Mouse (Mus musculus) ovary, postnatal 36 days (tissue): Measurements from ENCODE around the gene Plxna1.
A peak's percentile ranks its signal among the peaks of the same experiment; 100 is the strongest.

Source experiments
- DNase-seq: peaks from one replicate; pipeline ENCODE4 v3.0.0; 2022; ENCODE audit warnings: low spot score, mixed read lengths

Plxna1 gene

DNA sequence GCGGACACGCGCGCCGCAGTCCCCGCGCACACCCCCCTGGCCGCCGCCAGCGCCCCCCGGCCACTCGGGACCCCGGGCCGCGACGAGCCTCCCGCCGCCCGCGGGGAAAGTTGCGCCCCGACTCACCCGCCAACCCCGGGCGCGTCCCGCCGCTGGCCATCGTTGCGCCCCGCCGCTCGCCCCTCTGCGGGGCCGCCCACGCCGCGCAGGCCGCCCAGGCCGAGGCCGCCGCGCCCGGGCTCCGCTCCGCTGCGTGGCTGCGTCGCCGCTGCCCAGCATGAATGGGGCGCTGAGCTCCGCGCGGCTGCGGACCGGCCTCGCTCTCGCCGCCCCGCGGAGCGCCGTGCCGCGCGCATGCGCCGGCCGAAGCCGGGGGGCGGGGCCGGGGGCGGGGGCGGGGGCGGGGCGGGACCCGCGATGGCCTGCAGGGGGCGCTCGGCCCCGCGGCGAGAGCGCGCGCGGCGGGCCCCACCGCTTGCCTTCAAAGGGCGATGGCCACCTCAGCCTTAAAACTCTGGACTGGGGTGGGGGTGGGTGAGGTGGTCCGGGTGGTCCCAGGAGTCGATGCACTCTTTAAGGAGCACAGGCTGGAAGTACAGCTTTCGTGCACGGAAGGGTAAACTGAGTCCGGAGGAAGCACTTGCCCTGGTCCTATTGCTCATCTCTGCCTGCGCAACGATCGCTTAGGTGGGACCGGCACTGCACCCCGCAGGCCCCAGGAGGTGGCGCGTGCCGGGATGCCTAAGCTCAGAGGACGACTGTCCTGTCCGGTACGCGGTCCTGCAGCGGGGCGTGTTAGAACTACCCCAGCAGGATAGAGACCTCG lies at the start of gene Plxna1:
Plxna1 (minus strand) TSS at position 340 of the 826 bp plus-strand sequence.
- DNase-seq = peak; percentile 73

DNA sequence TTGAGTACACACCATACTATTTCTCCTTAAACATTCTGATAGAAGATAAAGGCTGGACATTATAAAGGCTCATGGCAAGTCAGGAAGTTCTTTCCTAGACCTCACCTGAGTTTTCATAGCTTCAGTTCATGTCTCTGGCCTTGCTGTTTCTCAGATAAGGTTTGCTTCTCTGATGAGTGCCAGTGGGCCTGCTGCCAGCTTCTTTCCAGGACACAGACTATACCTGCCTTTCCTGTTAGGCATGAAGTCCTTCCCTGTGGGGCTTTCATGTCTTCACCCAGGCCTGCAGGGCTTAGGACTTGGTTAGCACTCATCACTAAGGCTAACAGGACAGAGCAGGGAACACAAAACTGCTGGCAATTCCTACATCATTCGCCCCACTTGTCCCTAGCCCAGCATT lies 46.6 kb upstream of the Plxna1 start:
- DNase-seq = no peak

DNA sequence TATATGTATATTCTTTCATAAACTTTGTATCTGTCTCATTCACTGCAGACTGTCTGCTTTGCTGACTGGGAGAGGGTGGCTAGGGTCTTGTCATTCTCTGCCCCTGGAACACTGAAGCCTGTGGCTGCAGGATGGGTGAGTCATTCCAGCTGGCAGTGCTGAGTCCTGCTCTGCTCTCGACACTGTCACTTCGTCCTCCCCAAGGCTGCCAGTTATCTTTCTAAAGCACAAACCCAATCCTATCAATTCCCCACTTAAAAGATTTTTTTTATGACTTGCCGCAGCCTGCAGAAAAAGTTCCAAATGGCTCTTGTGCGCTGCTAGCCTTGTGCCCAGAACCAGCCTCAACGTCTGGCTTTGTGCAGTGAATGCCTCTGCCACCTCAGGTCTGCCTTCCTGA lies 45.8 kb upstream of the Plxna1 start:
- DNase-seq = no peak

DNA sequence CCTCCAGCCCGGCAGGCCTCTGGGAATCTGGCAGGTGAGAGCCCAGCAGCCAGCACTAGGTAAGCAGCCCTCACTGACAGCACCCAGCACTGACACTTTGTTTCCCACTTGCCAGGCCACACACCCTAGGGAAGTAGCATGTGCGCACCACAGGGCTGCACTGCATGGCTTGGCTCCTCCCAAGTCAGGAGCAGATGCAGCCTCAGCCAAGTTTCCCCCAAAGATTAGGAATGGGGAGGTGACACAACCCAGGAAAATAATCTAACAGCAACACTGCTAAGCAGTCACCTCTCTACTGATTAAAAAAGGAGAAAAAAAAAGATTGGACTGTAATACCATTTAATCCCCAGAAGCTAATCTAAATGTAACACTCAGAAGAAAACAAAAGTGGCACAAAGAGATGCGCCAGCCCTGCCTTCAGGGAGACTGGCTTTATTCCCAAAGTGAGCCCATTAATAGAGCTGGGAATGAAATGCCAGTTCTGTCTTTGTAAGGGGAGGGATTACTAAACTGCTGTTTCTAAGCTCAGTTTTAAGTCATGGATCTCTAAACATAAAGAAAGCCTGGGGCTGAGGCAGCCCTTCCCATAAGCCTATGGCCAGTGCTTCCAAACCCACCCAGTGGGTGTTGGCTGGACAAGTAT lies 44.9 kb upstream of the Plxna1 start:
- no peak for DNase-seq

DNA sequence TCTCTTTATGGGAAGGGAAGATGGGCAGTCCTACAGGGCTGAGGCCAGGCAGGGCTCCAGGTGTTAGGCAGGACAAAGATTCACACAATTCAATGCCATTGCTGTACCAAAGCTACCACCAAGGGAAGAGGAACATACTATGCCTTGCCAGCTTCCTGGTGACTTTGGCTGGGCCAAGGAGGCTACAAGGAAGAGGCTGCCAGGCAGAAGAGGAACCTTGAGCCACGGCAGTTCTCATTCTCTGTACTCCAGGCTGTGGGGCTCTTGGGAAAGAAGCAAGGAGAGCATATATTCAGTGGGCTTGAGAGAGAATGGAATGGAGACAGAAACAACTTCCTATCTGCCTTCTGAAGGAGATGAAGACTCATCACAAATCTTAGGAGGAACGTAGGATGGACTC lies 42.5 kb upstream of the Plxna1 start:
- DNase-seq = peak; percentile 12

GRCm38 (mm10) chr6:89403257-89404225 lies 41.1 kb upstream of the Plxna1 start:
- DNase-seq = no peak

- no peak for DNase-seq
Observed at GRCm38 (mm10) chr6:89402406-89402805, 40.0 kb upstream of the Plxna1 start.

DNA sequence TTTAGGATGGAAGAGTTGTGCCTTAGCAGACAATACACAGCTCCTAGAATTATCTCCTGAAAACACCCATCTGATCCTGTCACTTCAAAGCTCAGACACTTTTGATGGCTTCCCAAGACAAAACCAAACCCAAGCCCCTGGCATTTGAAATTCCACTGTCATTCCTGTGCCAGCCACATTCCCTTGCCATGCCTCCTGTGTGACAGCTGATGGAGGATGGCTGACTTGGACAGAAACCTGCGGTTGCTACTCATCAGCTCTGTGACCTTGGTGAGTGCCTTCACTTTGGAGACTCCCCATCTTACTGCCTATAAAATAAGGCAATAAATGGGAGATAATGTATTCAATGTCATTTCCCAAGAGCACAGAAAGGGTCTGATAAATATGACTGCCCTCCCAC lies 37.1 kb upstream of the Plxna1 start:
- DNase-seq = no peak

DNA sequence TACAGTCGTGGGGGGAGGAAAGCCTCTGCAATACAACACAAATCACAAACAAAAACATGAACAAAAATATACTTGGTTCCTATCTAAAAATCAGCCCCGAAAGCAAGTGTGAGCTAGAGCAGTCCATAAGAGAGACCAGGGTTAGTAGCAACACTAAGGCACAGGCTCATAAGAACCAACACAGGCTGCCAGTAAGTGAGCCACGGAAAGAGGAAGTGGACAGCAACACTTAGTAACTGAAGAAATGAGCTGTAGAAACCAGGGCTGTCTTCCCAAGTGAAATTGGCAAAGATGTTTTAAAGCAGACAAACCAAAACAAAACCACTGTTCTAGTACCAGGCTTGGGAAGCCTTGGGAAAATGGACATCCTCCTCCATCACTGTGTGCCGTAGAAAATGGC lies 35.5 kb upstream of the Plxna1 start:
- no peak for DNase-seq

DNA sequence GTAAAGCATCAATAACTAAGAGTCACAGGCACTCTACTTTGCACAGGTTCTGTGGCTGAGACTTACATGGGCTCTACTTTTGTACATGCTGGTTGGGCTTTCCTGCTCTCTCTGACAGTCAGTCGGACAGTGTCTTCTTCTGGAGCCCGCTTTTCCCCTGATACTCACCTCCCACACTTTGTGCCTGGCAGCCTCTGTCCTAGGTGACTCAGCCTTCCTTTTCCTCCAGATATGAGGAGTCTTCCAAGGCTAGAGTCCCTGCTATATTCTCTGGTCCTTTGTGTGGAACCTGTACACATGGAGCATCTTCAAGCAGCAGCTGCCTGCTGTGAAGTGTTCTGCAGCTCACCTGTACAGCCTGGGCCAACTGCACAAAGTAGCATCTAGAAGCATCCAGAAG lies 31.4 kb upstream of the Plxna1 start:
- no peak for DNase-seq

DNA sequence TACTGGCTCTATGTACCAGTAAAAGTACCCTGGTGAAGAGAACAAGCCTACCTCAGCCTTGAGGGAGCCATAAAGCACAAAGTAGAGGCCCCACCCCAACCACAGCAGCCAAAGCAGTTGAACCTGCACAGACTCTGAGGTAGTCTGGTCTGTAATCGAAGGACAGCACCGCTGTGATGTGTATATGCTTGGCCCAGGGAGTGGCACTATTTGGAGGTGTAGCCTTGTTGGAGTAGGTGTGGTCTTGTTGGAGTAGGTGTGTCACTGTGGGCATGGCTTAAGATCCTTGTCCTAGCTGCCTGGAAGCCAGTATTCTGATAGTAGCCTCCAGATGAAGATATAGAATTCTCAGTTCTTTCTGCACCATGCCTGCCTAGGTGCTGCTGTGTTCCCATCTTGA lies 29.8 kb upstream of the Plxna1 start:
- DNase-seq = no peak

- no peak for DNase-seq
Observed at GRCm38 (mm10) chr6:89389771-89390170, 27.4 kb upstream of the Plxna1 start.

DNA sequence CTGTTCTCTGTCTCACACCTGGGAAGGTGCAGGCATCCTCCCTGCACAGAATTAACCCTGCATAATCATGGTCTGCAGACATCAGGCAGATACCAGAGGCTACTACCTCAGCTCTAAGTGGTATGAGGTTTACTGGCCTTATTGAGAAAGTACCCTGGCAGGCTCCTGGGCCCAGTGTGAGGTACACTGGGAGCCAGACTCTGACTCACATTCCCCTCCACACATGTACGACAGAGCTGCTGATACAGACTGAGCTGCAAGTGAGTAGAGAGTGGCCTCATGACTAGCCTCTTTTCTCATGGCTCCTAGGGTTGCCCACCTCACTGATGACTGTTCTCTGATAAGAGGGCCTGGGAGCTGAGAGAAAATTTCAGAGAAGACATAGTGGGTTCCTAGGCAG lies 24.5 kb upstream of the Plxna1 start:
- DNase-seq = no peak

- DNase-seq = no peak
Observed at GRCm38 (mm10) chr6:89384699-89385098, 22.3 kb upstream of the Plxna1 start.

DNA sequence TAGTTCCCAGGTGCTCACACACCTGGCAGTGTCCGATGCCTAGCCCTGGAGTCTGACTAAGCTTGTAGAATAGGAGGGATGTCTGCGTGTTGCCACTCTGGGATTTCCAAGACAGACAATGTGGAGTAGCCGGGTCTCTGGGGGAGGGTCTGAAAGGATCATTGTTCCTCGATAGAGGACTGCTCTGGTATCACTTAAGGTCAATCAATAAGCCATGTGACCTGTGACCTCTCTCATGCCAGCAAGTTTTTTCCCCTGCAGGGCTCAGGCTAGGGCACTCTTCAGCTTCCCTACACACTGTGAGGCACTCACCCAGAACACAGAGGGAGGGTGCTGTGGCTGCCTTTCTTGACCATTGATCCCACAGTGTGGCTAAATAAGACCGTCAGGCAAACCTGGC lies 19.4 kb upstream of the Plxna1 start:
- no peak for DNase-seq

- no peak for DNase-seq
Observed at GRCm38 (mm10) chr6:89381172-89381571, 18.8 kb upstream of the Plxna1 start.

- no peak for DNase-seq
Observed at GRCm38 (mm10) chr6:89380751-89381150, 18.3 kb upstream of the Plxna1 start.

DNA sequence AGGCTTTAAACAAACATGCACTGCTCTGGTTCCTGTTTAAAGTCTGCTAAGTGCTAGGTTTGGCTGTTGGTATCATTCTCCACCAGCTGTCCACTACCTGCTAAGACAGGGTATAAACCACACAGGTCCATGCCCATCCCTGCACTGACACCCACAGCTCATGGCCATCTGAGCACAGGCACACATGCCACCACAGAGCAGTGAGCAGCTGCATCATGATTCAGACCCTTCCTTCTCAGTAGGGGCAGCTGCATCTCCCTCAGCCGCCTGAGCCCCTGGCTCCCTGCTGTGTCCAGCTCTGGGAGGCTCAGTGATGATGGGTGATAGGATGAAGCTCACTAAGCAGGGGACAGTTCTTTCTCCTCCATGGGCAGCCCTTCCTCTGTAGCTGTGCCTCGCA lies 15.8 kb upstream of the Plxna1 start:
- no peak for DNase-seq

GRCm38 (mm10) chr6:89368812-89369211 lies 6.4 kb upstream of the Plxna1 start:
- no peak for DNase-seq

DNA sequence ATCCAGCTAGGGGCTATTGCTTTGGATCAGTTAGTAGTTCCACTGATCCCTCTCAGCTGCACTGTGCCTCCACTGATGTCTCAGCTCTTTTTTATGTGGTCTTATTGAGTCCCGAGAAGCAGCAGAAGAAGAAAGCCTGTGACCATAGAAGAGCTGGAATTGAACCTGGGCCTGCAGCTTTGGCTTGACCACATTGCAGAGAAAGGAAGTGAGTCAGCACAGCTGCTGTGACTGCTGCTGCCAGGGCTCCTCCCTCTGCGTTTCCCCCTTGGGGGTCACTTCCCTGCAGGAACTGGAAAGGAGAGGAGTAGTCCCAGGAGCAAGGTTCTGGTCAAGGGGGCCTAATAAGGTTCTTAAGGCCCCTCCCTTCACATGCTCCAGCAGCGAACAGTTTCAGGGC lies 1.9 kb upstream of the Plxna1 start:
- no peak for DNase-seq

DNA sequence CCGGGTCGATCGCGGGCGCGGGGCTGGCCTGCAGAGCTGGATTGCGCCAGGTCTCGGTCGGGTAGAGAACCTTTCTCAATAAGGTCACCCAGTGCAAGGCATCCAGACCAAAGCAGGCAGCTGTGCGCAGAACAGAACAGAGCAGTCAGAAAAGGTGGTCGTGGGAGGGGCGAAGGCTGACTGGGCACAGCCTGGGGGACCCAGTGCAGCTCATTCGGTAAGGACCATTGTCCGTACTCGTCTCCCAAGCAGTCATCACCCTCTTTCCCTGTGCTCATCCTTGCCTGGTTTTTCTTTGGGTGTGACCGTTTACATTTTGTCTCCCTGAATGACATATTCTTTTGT lies 659 bp upstream of the Plxna1 start:
- no peak for DNase-seq

DNA sequence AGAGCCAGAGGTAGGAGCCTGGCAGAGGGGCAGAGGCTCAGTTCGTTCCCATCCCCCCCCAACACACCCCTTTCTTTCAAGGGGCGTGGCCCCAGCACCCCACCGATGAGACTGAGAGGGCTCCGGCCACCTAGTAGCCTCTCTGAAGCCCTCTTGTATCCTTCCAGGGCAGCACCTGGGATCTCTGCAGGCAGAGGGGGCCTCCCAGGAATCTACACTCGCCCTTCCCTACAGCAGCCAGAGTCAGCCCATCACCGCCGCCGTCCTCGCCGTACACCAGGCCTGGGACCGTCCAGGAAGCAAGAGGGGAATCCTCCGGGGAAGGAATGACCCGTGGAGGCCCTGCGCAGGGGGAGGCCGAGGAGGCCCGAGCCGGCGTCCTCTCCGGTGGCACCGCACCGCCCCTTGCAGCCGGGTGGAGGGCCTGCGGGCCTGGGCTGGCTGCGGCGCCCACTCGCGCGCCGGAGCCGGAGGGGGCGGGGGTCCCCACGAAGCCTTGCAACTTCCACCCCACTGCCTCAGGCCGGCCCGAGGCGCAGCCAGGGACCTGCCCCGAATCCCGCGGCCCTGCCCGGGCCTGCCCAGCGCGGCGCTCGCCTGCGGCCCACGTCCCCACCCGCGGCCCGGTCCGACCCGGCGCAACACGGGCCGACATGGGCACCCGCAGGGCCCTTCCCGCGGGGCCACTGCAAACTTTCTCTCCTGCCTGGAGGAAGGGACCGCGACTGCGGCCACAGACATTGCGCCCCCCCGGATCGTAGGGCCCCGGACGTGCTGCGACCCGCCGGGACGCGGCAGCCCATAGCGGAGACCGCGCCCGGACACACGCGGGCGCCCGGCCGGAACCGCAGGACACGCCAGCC lies 771 bp downstream of the Plxna1 start:
- peak; percentile 61 for DNase-seq
